Mouse (Mus musculus) brown adipose tissue, adult 24 weeks (tissue): ENCODE results near the gene Otos. TPM values are rescaled to one million over a fixed set of nuclear protein-coding genes. Genes with fewer than 3 reads are reported as not detected.

Source experiments
- H3K27ac ChIP-seq: fragments of 200-500 bp; replicated peaks from 2 replicates; pipeline ENCODE4 v1.5.1; 2012; ENCODE audit warnings: low read depth, mild to moderate bottlenecking, low read length
- H3K4me1 ChIP-seq: fragments of 200-500 bp; 2 replicates; pipeline ENCODE4 v1.6.1; 2012; ENCODE audit warnings: low read length, mixed read lengths; ENCODE audit not compliant: control insufficient read depth, insufficient read depth, insufficient read length
- H3K4me3 ChIP-seq: fragments of 200-500 bp; 2 replicates; pipeline ENCODE4 v1.5.1; 2012; ENCODE audit warnings: low read depth, mild to moderate bottlenecking, low read length, moderate library complexity; ENCODE audit not compliant: insufficient read depth
- polyA plus RNA-seq: library from polyadenylated mRNA; stranded (reverse); fragments of >200 nt; gene quantifications from 2 replicates; pipeline ENCODE4 v1.2.4, GENCODE M21; 2012; ENCODE audit not compliant: missing spikeins, insufficient read depth, insufficient read length

Otos gene
- polyA plus RNA-seq, result not detected in 2 replicates

GRCm38 (mm10) chr1:92648673-92649072 lies at the start of gene Otos:
Gene Otos, minus strand, starts transcription at chr1:92648841.
- no peaks in the 10 kb centered on the region for H3K4me1 ChIP-seq
- H3K27ac ChIP-seq, result peak within 1 kb of the TSS; percentile 38; the same call in 1 of the 2 replicates
- no peak within 1 kb of the TSS for H3K4me3 ChIP-seq

GRCm38 (mm10) chr1:92696848-92697247 lies 48.2 kb upstream of the Otos start:
- no peak overlapping the region for H3K27ac ChIP-seq
- H3K4me1 ChIP-seq, result no peaks in the 10 kb centered on the region
- no peak overlapping the region for H3K4me3 ChIP-seq

GRCm38 (mm10) chr1:92695751-92696150 lies 47.1 kb upstream of the Otos start:
- Histone ChIP-seq H3K4me3 (no peak overlapping the region), H3K4me1 (no peaks in the 10 kb centered on the region), H3K27ac (no peak overlapping the region)

GRCm38 (mm10) chr1:92691166-92691844 lies 42.7 kb upstream of the Otos start:
- Histone ChIP-seq H3K4me3 (no peak overlapping the region), H3K4me1 (no peaks in the 10 kb centered on the region), H3K27ac (no peak overlapping the region)

GRCm38 (mm10) chr1:92686994-92687393 lies 38.4 kb upstream of the Otos start:
- H3K4me1 ChIP-seq, result no peaks in the 10 kb centered on the region
- H3K4me3 ChIP-seq, result no peak overlapping the region
- no peak overlapping the region for H3K27ac ChIP-seq

GRCm38 (mm10) chr1:92683151-92683550 lies 34.5 kb upstream of the Otos start:
- H3K4me1 ChIP-seq, result no peaks in the 10 kb centered on the region
- H3K4me3 ChIP-seq, result no peak overlapping the region
- H3K27ac ChIP-seq, result no peak overlapping the region

- H3K27ac ChIP-seq, result no peak overlapping the region
- no peak overlapping the region for H3K4me3 ChIP-seq
- H3K4me1 ChIP-seq, result no peaks in the 10 kb centered on the region
These were observed 32.3 kb upstream of the Otos start for GRCm38 (mm10) chr1:92680668-92681603.

- H3K4me1 ChIP-seq, result no peaks in the 10 kb centered on the region
- no peak overlapping the region for H3K4me3 ChIP-seq
- H3K27ac ChIP-seq, result no peak overlapping the region
These were observed 30.1 kb upstream of the Otos start for GRCm38 (mm10) chr1:92678757-92679156.

- no peaks in the 10 kb centered on the region for H3K4me1 ChIP-seq
- H3K27ac ChIP-seq, result no peak overlapping the region
- H3K4me3 ChIP-seq, result no peak overlapping the region
These were observed 28.0 kb upstream of the Otos start for GRCm38 (mm10) chr1:92676676-92676975.

GRCm38 (mm10) chr1:92675932-92676675 lies 27.5 kb upstream of the Otos start:
- no peak overlapping the region for H3K4me3 ChIP-seq
- H3K4me1 ChIP-seq, result no peaks in the 10 kb centered on the region
- H3K27ac ChIP-seq, result no peak overlapping the region

- H3K4me3 ChIP-seq, result no peak overlapping the region
- no peaks in the 10 kb centered on the region for H3K4me1 ChIP-seq
- no peak overlapping the region for H3K27ac ChIP-seq
These were observed 24.7 kb upstream of the Otos start for GRCm38 (mm10) chr1:92673258-92673782.

- no peak overlapping the region for H3K4me3 ChIP-seq
- no peaks in the 10 kb centered on the region for H3K4me1 ChIP-seq
- no peak overlapping the region for H3K27ac ChIP-seq
These were observed 22.7 kb upstream of the Otos start for GRCm38 (mm10) chr1:92671326-92671725.

- H3K4me3 ChIP-seq, result no peak overlapping the region
- no peak overlapping the region for H3K27ac ChIP-seq
- H3K4me1 ChIP-seq, result no peaks in the 10 kb centered on the region
These were observed 20.8 kb upstream of the Otos start for GRCm38 (mm10) chr1:92669430-92669829.

- H3K4me3 ChIP-seq, result no peak overlapping the region
These were observed 18.5 kb upstream of the Otos start for GRCm38 (mm10) chr1:92667106-92667505.

GRCm38 (mm10) chr1:92659392-92659791 lies 10.8 kb upstream of the Otos start:
- Histone ChIP-seq H3K4me3 (no peak overlapping the region), H3K4me1 (no peaks in the 10 kb centered on the region), H3K27ac (no peak overlapping the region)

More at GRCm38 (mm10) chr1:92667106-92667505, 18.5 kb upstream of the Otos start:
- no peak overlapping the region for H3K27ac ChIP-seq
- no peaks in the 10 kb centered on the region for H3K4me1 ChIP-seq
